Mouse (Mus musculus): ENCODE measurements at regions not wholly inside any gene's neighbourhood (a gene's known extent, or its start where the extent isn't known, plus 50 kb on each side); places are given as distances from the start of the nearest gene placed in this dataset.

- TF ChIP-seq CTCF (IDR thresholded peaks at IDR 0.05; ENCODE audit: extremely low read depth, insufficient read depth, low read length) (no peak), POLR2A (IDR thresholded peaks at IDR 0.05; ENCODE audit: extremely low read depth, insufficient read depth, low read length) (no peak)
Measured at GRCm38 (mm10) chr1:125100596-125100995, 334.9 kb downstream of the Actr3 start.
